Mouse (Mus musculus): ENCODE data around the gene Msl3.
"Not testable (repeated sequence)": the region's sequence is repeated elsewhere in the genome, so short reads cannot be mapped to it uniquely, and the experiment has no call there.

Gene Msl3

DNA sequence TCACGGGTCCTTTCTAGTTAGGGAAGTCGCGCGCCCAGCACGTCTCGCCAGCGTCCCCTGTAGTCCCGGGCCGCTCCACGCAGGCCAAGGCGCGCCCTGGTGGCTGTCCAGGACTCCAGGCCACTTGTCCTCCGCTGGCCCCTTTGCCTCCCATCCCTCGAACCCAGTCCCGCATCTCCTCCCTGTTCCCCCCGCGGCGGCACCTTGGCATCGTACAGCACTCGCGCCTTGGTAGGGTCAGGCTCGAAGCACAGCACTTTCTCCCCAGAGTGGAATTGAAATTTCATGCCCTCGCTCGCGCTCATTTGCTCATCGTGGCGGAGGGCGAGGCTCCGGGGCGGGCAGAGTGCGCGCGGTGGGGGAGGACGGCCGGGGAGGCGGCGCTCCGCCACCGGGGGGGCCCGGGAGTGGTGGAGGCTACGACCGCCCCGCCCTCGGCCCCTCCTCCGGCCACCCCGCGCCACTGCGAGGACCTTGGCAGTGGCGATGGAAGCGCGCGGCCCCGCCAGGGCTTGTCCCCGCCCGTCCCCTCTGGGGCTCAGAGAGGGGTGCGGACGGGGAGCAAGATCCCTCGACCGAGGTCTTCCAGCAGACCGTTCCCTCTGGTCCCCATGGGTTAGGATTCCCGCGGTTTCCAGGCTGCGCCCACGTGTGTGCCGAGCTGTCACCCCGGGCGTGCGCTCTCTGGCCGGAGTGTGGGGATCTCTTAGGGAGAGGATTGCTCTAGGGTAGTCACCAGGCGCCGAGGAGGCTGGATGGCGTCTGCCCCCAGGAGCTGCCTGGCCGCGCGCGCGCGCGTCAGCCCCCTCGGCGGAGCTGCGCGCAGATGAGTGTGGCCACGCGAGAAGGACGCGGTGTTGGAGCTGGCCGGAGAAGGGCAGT lies at the start of gene Msl3:
Msl3 (minus strand) TSS at position 374 of the 882 bp plus-strand sequence.
- peak; percentile 42 to 76 for DNase-seq (ENCODE audit: low spot score in 2 of 2)

DNA sequence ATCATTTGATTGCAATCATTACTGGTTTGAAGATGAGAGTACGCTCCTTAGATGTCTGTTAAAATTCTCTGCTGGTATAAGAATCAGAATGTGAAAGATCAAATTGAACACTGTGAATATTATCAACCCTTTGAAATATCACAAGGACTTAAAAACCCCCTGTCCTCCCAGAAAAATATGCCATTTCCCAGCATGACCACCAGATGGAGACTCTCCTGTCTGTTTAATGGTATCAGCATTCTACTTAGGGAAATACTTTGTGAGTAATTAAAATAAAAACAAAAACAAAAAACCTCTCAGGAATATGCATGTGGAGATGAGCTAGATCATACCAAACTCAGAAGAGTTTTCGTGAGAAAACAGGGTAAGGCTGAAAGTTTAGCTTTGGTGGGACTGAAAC lies 44.3 kb upstream of the Msl3 start:
- no peak for DNase-seq (ENCODE audit: low spot score in 2 of 2)

DNA sequence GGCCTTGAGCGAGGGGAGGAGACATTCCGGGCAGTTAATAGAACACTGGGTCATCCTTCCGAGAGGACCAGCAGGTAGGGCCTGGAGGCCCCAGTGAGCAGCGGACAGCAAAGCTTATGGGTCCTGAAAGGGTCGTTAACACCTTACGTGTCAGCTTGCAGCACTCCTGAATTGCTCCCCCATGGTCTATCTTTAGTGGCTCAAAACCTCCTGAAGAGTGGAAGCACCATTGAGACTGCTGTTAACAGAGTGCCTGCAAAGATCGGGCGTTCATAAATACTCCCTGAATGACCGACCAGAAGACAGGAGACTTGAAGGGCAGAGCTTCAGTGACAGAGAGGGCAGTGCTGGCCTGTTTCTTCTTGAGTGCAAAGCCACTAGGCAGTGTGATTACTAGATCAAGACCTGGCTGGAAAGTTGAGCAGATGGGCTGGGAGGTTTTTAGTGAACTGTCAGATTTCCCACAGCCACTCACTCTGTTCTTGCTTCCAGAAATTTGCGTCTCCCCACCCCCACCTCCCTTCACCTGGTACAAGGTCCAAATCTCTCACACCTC lies 787 bp upstream of the Msl3 start:
- DNase-seq (ENCODE audit: low spot score in 2 of 2) = no peak

DNA sequence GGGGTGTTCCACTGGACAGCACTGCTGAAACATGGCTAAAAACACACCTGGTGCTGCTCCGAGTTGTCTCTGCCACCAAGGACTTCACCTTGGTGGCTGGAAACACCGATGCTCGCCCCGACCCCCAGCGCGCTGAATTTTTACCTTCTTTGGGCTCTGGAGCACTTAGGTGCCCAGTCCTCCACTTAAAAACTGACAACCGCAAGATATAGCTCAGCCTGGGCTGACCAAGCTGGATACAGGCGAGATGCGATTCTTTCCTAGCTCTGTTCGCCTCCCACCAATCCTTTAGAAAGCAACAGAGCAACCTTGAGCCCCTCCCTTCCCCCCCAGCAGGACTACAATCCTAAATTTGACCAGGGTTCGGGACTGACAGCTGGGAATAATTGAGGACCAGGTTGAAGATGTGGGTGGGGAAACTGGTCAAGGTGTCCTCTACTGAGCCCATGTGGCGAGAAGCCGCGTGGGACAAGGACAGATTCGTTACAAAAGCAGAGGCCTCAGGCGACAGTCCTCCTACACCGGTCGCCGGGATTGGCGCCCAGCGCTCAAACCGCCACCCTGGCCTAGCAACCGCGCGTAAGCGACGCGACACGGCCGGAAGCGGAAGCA lies 679 bp downstream of the Msl3 start:
- DNase-seq (ENCODE audit: low spot score in 2 of 2) = no peak

DNA sequence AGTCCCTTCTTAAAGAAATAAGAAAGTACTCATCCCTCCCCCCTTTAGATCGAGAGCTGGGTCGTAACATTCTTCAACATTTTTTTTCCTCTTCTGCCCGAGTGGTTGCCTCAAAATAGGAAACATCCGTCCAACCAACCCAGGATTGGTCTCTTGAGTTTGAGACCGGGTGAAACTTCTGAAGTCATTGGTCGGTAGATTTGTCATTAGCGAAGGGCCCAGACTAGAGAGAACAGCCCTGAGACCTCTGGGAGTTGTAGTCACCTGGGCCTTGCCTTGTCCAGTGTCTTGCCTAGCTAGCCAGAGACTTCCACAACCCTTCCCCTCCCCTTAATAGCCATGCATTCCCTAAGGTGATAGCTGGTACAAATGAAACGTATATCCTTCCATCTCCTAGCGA lies 1.3 kb downstream of the Msl3 start:
- DNase-seq (ENCODE audit: low spot score in 2 of 2) = peak in 1 of 2 experiments; percentile 20

DNA sequence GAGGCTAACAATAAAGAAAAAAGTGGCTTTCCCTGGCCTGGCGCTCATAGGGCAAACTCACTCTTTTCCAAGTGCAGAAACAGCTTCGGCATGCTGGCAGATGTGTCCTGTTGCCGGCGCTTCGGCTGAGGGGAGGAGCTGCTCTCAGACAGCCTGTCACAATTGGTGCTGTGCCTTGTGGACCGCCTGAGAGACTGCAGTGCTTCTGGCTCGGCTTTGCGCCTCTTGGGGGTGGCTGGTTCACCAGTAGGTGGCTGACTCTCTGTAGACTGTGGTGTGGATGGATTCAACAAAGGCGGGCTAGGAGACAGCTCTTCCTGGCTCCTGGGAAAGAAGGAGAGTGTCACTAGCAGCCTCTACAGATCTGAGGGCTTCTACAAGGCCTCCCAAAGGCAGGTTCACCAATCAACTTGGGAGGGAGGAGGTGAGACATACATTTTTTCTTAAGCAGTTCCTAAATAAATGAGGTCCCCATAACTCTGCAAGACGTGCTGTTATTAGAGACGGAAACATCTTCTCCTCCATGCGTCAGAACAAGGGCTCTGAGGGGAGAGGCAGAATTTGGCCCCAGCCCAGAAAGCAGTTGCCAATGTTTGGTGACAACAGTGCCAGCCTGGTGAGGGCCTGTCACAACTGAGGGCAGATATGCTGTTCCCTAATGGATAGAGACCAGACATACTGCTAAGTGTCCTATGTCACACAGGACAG lies 9.6 kb downstream of the Msl3 start:
- no peak for DNase-seq (ENCODE audit: low spot score in 2 of 2)

DNA sequence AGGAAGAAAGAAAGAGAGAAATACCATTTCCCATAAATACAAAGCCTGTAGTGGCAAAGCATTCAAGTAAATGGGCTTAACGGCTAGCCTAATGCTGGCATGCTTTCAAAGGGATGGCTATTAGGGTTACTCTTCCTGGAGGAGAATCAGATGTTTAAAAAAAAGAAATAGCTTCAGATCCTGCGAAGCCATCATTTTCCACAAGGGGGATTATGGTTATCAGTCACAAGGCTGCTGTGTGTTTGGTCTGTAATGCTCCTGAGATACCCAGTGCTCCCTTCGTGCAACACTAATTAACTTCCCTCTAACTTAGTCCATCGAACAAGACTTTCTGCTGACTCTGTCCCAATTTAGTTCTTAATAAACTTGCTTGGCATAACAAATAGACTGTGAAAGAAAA lies 13.5 kb downstream of the Msl3 start:
- DNase-seq (ENCODE audit: low spot score in 2 of 2) = no peak

DNA sequence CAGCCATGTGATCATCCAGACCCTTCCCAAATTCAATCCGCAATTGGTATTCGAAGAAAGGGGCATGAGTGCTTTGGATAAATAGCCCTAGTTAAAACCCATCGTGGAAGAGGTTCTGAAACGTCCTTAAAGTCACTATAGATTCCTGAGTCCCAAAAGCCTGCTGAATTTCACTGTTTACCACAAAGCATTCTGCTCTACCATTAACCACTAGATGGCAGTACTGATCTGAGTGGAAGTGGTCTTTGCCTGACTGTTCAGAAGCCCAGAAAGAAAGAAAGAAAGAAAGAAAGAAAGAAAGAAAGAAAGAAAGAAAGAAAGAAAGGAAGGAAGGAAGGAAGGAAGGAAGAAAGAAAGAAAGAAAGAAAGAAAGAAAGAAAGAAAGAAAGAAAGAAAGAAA lies 13.9 kb downstream of the Msl3 start:
- DNase-seq (ENCODE audit: low spot score in 2 of 2) = not testable (repeated sequence)

DNA sequence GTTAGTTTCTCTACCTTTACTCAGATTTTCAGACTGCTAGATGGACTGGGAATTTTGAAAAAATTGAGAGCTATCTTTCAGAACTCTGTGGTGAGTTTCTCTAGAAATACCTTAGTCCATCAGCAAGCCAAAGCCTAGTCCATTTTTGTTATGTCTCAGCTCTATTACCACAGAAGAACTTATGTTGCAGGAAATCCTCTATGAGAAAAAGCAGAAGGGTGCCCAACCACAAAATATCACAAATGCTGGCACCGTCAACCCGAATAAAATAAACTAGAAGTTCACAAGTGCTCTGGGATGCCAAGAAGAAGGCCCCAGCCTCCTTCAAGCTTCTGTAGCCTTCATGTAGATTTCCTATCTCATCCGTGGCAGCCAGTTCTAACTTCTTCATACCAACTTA lies 14.4 kb downstream of the Msl3 start:
- no peak for DNase-seq (ENCODE audit: low spot score in 2 of 2)

DNA sequence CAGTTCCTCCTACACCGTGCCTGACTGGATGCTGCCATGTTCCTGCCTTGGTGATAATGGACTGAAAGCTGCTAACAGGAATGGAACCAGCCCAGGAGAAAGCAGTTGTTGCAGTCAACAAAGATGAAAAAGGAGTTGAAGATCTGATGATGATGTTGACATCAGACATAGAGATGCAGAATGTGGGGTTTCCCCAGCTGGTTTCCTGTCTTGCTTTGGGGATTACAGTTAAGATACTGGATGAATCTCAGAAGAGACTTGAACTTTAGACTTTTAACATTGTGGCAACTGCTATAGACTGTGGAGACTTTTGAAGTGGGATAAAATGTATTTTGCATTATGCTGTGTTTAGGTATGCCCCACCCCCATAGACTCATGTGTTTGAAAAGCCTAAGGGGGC lies 15.9 kb downstream of the Msl3 start:
- no peak for DNase-seq (ENCODE audit: low spot score in 2 of 2)

DNA sequence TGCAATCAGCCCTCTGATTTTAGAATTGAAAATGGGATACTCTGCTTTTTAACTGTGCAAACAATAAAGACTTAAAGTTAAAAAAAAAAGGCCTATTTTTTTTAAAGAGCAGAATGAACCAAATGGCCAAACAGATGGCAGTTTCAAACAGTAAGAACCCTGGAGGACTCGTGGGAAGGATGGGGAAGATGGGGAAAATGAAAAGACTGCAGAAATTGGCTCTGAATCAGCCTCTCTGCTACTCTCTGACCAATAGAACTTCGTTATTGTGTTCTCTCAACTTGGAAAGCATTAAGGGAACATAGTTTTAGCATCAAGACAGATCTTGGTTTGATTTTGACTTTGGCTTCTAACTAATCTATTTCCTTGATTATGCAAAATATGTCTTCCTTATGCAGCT lies 24.4 kb downstream of the Msl3 start:
- no peak for DNase-seq (ENCODE audit: low spot score in 2 of 2)

DNA sequence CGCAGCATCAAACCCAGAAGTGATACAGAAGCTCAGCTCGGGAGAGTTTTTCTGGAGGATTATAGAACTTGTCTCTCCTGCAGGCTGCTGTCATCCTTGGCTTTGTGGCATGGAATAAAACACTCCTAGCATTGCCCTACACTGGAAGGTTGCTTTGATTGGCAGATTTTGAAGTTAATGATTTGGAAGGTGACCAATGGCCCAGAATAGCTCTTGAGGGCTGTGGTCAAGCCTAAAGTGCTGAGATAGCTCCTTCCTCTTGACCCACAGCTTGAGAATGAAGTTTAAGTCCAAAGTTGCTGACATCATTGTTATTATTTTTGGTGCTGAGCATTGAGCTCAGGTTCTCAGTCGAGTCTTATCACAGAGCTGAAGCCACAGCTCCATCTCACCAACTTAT lies 26.0 kb downstream of the Msl3 start:
- no peak for DNase-seq (ENCODE audit: low spot score in 2 of 2)

DNA sequence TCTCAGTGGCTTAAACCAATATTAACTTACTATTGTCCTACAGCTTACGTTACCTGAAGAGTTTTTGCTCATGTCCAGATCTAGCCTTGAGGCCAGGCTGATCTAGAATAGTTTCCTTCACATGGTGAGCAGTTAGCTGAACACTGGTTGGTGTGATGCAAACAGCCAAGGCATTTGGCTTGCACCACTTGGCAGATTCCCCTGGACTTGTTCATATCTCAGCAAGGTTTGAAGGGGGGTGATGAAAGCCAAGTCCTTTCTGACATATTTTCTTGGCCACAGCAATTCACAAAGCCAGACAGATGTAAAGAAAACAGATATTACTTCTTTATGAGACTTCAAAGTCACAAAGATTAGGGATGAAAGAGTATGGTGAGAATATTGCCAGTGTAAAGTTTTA lies 30.2 kb downstream of the Msl3 start:
- no peak for DNase-seq (ENCODE audit: low spot score in 2 of 2)

DNA sequence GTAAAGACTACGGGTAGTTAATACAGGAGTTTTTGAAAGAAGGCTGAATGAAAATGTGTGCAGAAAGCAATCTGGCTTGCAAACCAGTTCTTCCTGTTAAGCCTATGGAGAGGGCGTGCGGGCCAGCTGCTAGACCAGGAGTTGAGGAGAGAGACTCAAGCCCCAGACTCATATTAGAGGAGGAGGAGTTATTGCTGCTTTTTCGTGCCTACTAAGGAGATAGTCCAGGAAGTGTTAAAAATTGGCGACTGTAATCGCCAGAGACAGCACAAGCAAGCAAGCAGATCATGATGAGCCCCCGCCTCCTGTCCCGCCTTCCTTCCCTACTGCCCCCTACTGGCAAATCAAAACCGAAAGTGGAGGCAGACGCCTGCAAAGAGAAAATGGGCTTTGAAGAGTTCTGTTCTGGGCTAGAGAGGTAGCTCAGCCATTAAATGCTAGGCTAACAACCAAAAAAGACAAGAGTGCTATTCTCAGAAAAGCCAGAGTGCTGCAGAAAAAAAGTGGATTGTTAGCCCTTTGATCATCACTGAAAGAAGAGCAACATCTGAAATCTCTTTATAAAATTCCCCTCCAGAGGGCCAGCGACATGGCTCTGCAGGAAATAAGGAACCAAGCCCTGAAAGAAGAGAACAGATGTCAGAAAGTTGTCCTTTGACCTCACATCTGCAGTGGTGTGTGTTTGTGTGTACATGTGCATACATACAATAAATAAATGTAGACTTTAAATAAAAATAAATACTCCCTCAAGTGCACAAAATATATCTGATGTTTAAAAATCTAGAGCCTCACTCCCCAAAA lies 33.9 kb downstream of the Msl3 start:
- DNase-seq (ENCODE audit: low spot score in 2 of 2) = peak; percentile 23 to 53

Measured in cerebellum, postnatal 4 days (tissue).